Mouse (Mus musculus) bone marrow, adult 2 months (tissue): ENCODE data around the gene Plekhh3.

Experiments
- CTCF ChIP-seq: fragments of 200-500 bp; IDR thresholded peaks from 2 replicates; pipeline ENCODE4 v1.5.1; 2011; ENCODE audit warnings: low read length, control low read depth; ENCODE audit not compliant: control insufficient read depth, insufficient read depth
- POLR2A ChIP-seq: fragments of 200-500 bp; IDR thresholded peaks from 2 replicates; pipeline ENCODE4 v1.6.1; 2011; ENCODE audit warnings: low read depth, mild to moderate bottlenecking, control low read depth, low read length, borderline replicate concordance; ENCODE audit not compliant: control insufficient read depth

GRCm38 (mm10) chr11:101146377-101146776, 24.8 kb downstream of the Plekhh3 start:
- no peak for TF ChIP-seq CTCF
- no peak for TF ChIP-seq POLR2A
